Mouse (Mus musculus): ENCODE data around the gene Tcf20.
A peak's percentile ranks its signal among the peaks of the same experiment; 100 is the strongest.

GRCm38 (mm10) chr15:83008761-83009423, 21.2 kb upstream of the Tcf20 start:
- TF ChIP-seq USF1 (IDR thresholded peaks at IDR 0.05; ENCODE audit: low read depth) (no peak), POLR2A (IDR thresholded peaks at IDR 0.05; ENCODE audit: insufficient read length, low read depth) (no peak), E2F4 (IDR thresholded peaks at IDR 0.05; ENCODE audit: insufficient read depth) (no peak), MYOD1 (IDR thresholded peaks at IDR 0.05; ENCODE audit: control insufficient read depth in 1 of 3, insufficient read length in 2 of 3, low read depth in 2 of 3) (peak in 2 of 3 experiments; percentile 74 to 82), TCF12 (IDR thresholded peaks at IDR 0.05; ENCODE audit: insufficient read depth, poor library complexity, severe bottlenecking) (peak; percentile 41), CEBPB (IDR thresholded peaks at IDR 0.05; ENCODE audit: insufficient read depth, poor library complexity, severe bottlenecking) (no peak), MAX (IDR thresholded peaks at IDR 0.05; ENCODE audit: low read depth) (no peak), MYOG (IDR thresholded peaks at IDR 0.05; ENCODE audit: control insufficient read depth in 1 of 3, insufficient read depth in 1 of 3, insufficient read length in 2 of 3, low read depth in 2 of 3) (peak in 1 of 3 experiments; percentile 75), SRF (IDR thresholded peaks at IDR 0.05; ENCODE audit: control insufficient read depth, insufficient read length, low read depth) (no peak), POLR2AphosphoS2 (IDR thresholded peaks at IDR 0.05; ENCODE audit: insufficient read length, low read depth) (no peak), TCF3 (IDR thresholded peaks at IDR 0.05; ENCODE audit: insufficient read length, low read depth) (peak; percentile 10)

Measured in myocyte (in vitro differentiated cells).